Mouse (Mus musculus) lung, postnatal 0 days (tissue): ENCODE results near the gene Ptpre.

Source experiments
- CTCF ChIP-seq: IDR thresholded peaks from 2 replicates; pipeline ENCODE4 v1.5.1; 2016; ENCODE audit warnings: antibody characterized with exemption, mild to moderate bottlenecking
- EP300 ChIP-seq: IDR thresholded peaks from 2 replicates; pipeline ENCODE4 v1.6.1; 2016; ENCODE audit warnings: antibody characterized with exemption, mild to moderate bottlenecking, control low read depth

DNA sequence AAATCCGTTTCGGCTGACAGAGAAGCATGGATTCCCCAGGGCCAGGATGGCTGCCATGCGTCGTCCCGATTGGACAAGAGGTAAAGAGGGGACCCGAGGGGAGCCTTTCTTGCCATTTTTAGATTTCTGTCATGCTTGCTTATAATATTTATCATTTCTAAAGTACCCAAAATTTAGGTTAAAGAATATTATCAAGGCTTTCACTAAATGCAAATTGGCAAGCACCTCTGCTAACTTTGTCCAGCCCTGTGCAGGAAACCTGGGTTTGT is 68.5 kb downstream of the Ptpre start:
- TF ChIP-seq EP300 (no peak), CTCF (no peak)
